Mouse (Mus musculus): Measurements from ENCODE around the gene Erich6. TPM values are rescaled to one million over a fixed set of nuclear protein-coding genes. Genes with fewer than 3 reads are reported as not detected.
A peak's percentile ranks its signal among the peaks of the same experiment; 100 is the strongest.

The Erich6 gene
- polyA plus RNA-seq, 1 experiment from 2014 or later: not detected

GRCm38 (mm10) chr3:58577067-58577503, 59.9 kb downstream of the Erich6 start:
- under 1% methylated on average over 34 of the region's 36 CpGs for WGBS
- peaks cover 5% of the 10 kb centered on the region; the same call in 1 of the 2 replicates for H3K4me1 ChIP-seq
- no peaks in the 10 kb centered on the region for H3K27me3 ChIP-seq
- no peaks in the 10 kb centered on the region for H3K9me3 ChIP-seq
- H3K9ac ChIP-seq: peak overlapping the region; percentile 98
- H3K4me2 ChIP-seq: peak overlapping the region; percentile 53
- H3K27ac ChIP-seq: peak overlapping the region; percentile 99
- 0 out of 2 replicates have a peak, but pooled peaks cover 5% of the 10 kb centered on the region for H3K36me3 ChIP-seq
- H3K4me3 ChIP-seq: peak overlapping the region; percentile 94
- ATAC-seq (ENCODE audit: borderline replicate concordance, extremely low read depth, low FRiP score, low TSS enrichment): peak; percentile 82; the same call in 1 of the 2 replicates

GRCm38 (mm10) chr3:58576137-58577066, 60.6 kb downstream of the Erich6 start, which contains the start of gene Selenot:
TSS of gene Selenot (plus strand) at chr3:58576636.
- 2% methylated on average over 38 of the region's 59 CpGs for WGBS
- peaks cover 1% of the 10 kb centered on the region; the same call in 1 of the 2 replicates for H3K4me1 ChIP-seq
- H3K36me3 ChIP-seq: 0 out of 2 replicates have a peak, but pooled peaks cover 5% of the 10 kb centered on the region
- no peaks in the 10 kb centered on the region for H3K27me3 ChIP-seq
- no peaks in the 10 kb centered on the region for H3K9me3 ChIP-seq
- peak; percentile 92 for ATAC-seq (ENCODE audit: borderline replicate concordance, extremely low read depth, low FRiP score, low TSS enrichment)
- peak within 1 kb of the TSS; percentile 98 for H3K9ac ChIP-seq
- peak within 1 kb of the TSS; percentile 94 for H3K4me3 ChIP-seq
- peak within 1 kb of the TSS; percentile 53 for H3K4me2 ChIP-seq
- peak within 1 kb of the TSS; percentile 99 for H3K27ac ChIP-seq

- Histone ChIP-seq H3K36me3 (no peaks in the 10 kb centered on the region), H3K4me3 (no peak overlapping the region), H3K27ac (no peak overlapping the region), H3K4me2 (no peak overlapping the region), H3K4me1 (no peaks in the 10 kb centered on the region), H3K27me3 (no peaks in the 10 kb centered on the region), H3K9ac (no peak overlapping the region), H3K9me3 (no peaks in the 10 kb centered on the region)
- WGBS: 86% methylated on average over 3 of the region's 3 CpGs
- no peak for ATAC-seq (ENCODE audit: borderline replicate concordance, extremely low read depth, low FRiP score, low TSS enrichment)
These were observed 66.2 kb downstream of the Erich6 start for GRCm38 (mm10) chr3:58570821-58571220.

Other genes with a start within 250 kb of the Erich6 start
- 9.1 and 9.2 TPM in 2 replicates for gene Tsc22d2, start 222.5 kb downstream of the Erich6 start, polyA plus RNA-seq (2015; fragmentation: Nextera tagmentation; extraction: Ambion mirVana)
- gene Eif2a, start 111.4 kb downstream of the Erich6 start, polyA plus RNA-seq (2015; fragmentation: Nextera tagmentation; extraction: Ambion mirVana): 55.5 and 55.6 TPM in 2 replicates
- 142 and 145 TPM in 2 replicates for gene Serp1, start 111.3 kb downstream of the Erich6 start, polyA plus RNA-seq (2015; fragmentation: Nextera tagmentation; extraction: Ambion mirVana)
- 17.7 and 19.6 TPM in 2 replicates for gene Selenot, start 60.6 kb downstream of the Erich6 start, polyA plus RNA-seq (2015; fragmentation: Nextera tagmentation; extraction: Ambion mirVana)
- 5.0 and 5.2 TPM in 2 replicates for gene Siah2, start 55.2 kb upstream of the Erich6 start, polyA plus RNA-seq (2015; fragmentation: Nextera tagmentation; extraction: Ambion mirVana)
- gene Mindy4b-ps, start 185.1 kb upstream of the Erich6 start, polyA plus RNA-seq (2015; fragmentation: Nextera tagmentation; extraction: Ambion mirVana): not detected in 2 replicates
- gene Clrn1, start 248.1 kb upstream of the Erich6 start, polyA plus RNA-seq (2015; fragmentation: Nextera tagmentation; extraction: Ambion mirVana): 0.11 and 0.20 TPM in 2 replicates